Mouse (Mus musculus): Measurements from ENCODE around the gene Wfdc3. TPM values are rescaled to one million over a fixed set of nuclear protein-coding genes. Genes with fewer than 3 reads are reported as not detected.

Wfdc3 gene
- polyA plus RNA-seq (2012; ENCODE audit: insufficient read depth, insufficient read length, low replicate concordance, missing spikeins), result not detected in 2 replicates

DNA sequence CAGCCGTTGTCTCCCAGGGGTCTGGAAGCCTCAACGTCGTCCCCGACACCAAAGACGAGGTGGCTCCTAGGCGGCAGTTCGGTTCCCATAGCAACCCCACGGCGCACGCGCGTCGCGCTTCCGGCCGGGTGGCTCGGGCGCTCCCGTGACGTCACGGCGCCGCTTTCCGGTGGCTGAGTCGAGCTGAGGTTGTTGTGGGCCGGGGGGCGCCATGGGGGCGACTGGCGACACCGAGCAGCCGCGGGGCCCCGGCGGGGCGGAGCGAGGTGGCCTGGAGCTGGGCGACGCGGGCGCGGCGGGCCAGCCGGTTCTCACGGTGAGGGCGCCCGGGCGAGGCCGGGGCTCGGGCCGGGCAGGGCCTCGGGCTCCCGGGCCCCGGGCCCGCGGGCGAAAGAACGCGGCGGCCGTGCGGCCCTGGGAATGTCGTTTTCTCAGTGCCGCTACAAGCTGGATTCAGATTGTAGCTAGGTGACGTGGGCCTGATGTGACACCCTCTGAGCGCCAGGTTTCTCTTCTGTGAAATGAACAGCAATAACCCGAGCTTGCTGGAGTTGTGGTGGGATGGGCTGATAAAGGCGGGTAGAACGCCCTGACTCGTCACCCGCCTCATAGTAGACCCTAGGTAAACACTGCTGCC, at the start of gene Wfdc3, which contains the start of gene Dnttip1:
Gene Wfdc3 (minus strand): TSS at position 89 of the 637 bp plus-strand sequence.
Gene Dnttip1 (plus strand): TSS at position 141 of the 637 bp plus-strand sequence.
- Histone ChIP-seq H3K4me3 (ENCODE audit: insufficient read depth, low read depth, low read length) (peak within 1 kb of the TSS; percentile 99), H3K4me1 (ENCODE audit: control insufficient read depth, insufficient read depth, low read length) (peaks cover 7% of the 10 kb centered on the region), H3K27ac (ENCODE audit: insufficient read depth, low read depth, low read length) (peak within 1 kb of the TSS; percentile 63; the same call in 1 of the 2 replicates)
- TF ChIP-seq CTCF (IDR thresholded peaks at IDR 0.05; ENCODE audit: insufficient read depth, low read depth, low read length), result no peak
- peak; percentile 68 for TF ChIP-seq POLR2A (IDR thresholded peaks at IDR 0.05; ENCODE audit: insufficient read depth, low read depth, low read length)
- under 1% methylated on average over 70 of the region's 70 CpGs for WGBS

DNA sequence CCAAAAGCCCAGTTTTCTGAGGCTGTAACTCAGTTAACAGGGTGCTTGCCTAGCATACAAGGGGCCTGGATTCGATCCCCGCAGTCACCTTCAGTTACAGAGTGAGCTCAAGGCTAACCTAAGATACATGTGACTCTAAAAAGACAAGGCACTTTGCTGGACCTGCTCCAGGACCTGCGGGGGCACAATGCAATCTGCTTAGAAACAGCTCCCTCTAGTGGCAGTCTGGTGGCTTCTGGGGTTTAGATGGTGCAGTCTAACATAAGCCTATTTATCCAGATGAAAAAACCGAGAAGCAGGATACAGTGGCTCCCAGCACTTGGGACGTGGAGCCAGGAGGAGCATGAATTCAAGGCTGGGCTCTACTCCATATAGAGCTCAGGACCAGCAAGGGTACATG, 48.6 kb upstream of the Wfdc3 start:
- no peak overlapping the region for H3K4me3 ChIP-seq (ENCODE audit: insufficient read depth, low read depth, low read length)
- no peak overlapping the region for H3K27ac ChIP-seq (ENCODE audit: insufficient read depth, low read depth, low read length)
- TF ChIP-seq POLR2A (IDR thresholded peaks at IDR 0.05; ENCODE audit: insufficient read depth, low read depth, low read length), result no peak
- peak; percentile 47; the same call in 1 of the 2 replicates for TF ChIP-seq CTCF (IDR thresholded peaks at IDR 0.05; ENCODE audit: insufficient read depth, low read depth, low read length)
- 9% methylated on average over 5 of the region's 5 CpGs for WGBS
- peaks cover 10% of the 10 kb centered on the region for H3K4me1 ChIP-seq (ENCODE audit: control insufficient read depth, insufficient read depth, low read length)

DNA sequence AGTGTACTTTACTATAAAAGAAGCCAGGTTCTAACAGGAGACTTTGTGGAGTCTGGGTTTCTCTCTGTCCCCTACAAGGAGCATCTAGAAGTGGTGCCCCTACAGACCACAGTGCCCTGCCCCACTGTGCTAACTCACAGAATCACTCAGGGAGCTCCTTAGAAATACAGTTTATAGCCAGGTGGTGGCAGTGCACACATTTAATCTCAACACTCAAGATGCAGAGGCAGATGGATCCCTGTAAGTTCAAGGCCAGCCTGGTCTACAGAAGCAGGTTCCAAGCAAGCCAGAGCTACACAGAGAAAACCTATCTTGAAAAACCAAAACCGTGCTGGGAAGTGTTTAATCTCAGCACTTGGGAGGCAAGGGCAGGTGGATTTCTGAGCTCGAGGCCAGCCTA, 48.0 kb upstream of the Wfdc3 start:
- TF ChIP-seq CTCF (IDR thresholded peaks at IDR 0.05; ENCODE audit: insufficient read depth, low read depth, low read length), result no peak
- TF ChIP-seq POLR2A (IDR thresholded peaks at IDR 0.05; ENCODE audit: insufficient read depth, low read depth, low read length), result no peak
- H3K27ac ChIP-seq (ENCODE audit: insufficient read depth, low read depth, low read length), result no peak overlapping the region
- WGBS, result 82% methylated on average over 2 of the region's 2 CpGs
- no peak overlapping the region for H3K4me3 ChIP-seq (ENCODE audit: insufficient read depth, low read depth, low read length)
- H3K4me1 ChIP-seq (ENCODE audit: control insufficient read depth, insufficient read depth, low read length), result peaks cover 14% of the 10 kb centered on the region

DNA sequence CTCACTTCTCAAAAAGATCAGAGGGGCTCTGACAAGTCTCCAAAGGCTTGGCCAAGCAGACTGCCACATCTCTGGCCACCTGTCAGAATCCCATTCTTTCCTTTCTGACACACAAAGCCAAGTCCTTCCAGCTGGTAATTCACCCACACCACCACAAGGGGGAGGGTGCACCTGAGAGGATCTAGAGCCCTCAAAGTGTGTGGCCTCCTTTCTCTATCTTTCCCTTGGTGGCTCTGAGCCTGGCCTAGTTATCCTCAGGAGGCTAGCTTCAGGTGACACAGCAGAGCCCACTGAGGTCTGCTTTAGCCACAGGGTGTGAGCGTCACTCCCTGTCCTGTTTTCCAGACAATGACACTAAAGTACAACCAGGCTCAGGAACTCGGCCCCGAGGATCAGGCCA, 47.5 kb upstream of the Wfdc3 start:
- Histone ChIP-seq H3K27ac (ENCODE audit: insufficient read depth, low read depth, low read length) (no peak overlapping the region), H3K4me1 (ENCODE audit: control insufficient read depth, insufficient read depth, low read length) (peaks cover 18% of the 10 kb centered on the region), H3K4me3 (ENCODE audit: insufficient read depth, low read depth, low read length) (no peak overlapping the region)
- WGBS, result 67% methylated on average over 3 of the region's 3 CpGs
- no peak for TF ChIP-seq POLR2A (IDR thresholded peaks at IDR 0.05; ENCODE audit: insufficient read depth, low read depth, low read length)
- TF ChIP-seq CTCF (IDR thresholded peaks at IDR 0.05; ENCODE audit: insufficient read depth, low read depth, low read length), result peak; percentile 20; the same call in 1 of the 2 replicates

- Histone ChIP-seq H3K4me1 (ENCODE audit: control insufficient read depth, insufficient read depth, low read length) (peaks cover 23% of the 10 kb centered on the region), H3K27ac (ENCODE audit: insufficient read depth, low read depth, low read length) (no peak overlapping the region), H3K4me3 (ENCODE audit: insufficient read depth, low read depth, low read length) (no peak overlapping the region)
- TF ChIP-seq CTCF (IDR thresholded peaks at IDR 0.05; ENCODE audit: insufficient read depth, low read depth, low read length), result no peak
- TF ChIP-seq POLR2A (IDR thresholded peaks at IDR 0.05; ENCODE audit: insufficient read depth, low read depth, low read length), result no peak
- 84% methylated on average over 12 of the region's 12 CpGs for WGBS
Measured at GRCm38 (mm10) chr2:164792400-164793190, 46.9 kb upstream of the Wfdc3 start.

- no peak overlapping the region for H3K4me3 ChIP-seq (ENCODE audit: insufficient read depth, low read depth, low read length)
- 77% methylated on average over 18 of the region's 18 CpGs for WGBS
- peaks cover 23% of the 10 kb centered on the region for H3K4me1 ChIP-seq (ENCODE audit: control insufficient read depth, insufficient read depth, low read length)
- TF ChIP-seq CTCF (IDR thresholded peaks at IDR 0.05; ENCODE audit: insufficient read depth, low read depth, low read length) (no peak), POLR2A (IDR thresholded peaks at IDR 0.05; ENCODE audit: insufficient read depth, low read depth, low read length) (no peak)
- no peak overlapping the region for H3K27ac ChIP-seq (ENCODE audit: insufficient read depth, low read depth, low read length)
Measured at GRCm38 (mm10) chr2:164791841-164792261, 46.1 kb upstream of the Wfdc3 start.

GRCm38 (mm10) chr2:164790451-164790850, 44.7 kb upstream of the Wfdc3 start:
- TF ChIP-seq CTCF (IDR thresholded peaks at IDR 0.05; ENCODE audit: insufficient read depth, low read depth, low read length), result no peak
- no peak for TF ChIP-seq POLR2A (IDR thresholded peaks at IDR 0.05; ENCODE audit: insufficient read depth, low read depth, low read length)
- 84% methylated on average over 4 of the region's 4 CpGs for WGBS
- H3K27ac ChIP-seq (ENCODE audit: insufficient read depth, low read depth, low read length), result no peak overlapping the region

DNA sequence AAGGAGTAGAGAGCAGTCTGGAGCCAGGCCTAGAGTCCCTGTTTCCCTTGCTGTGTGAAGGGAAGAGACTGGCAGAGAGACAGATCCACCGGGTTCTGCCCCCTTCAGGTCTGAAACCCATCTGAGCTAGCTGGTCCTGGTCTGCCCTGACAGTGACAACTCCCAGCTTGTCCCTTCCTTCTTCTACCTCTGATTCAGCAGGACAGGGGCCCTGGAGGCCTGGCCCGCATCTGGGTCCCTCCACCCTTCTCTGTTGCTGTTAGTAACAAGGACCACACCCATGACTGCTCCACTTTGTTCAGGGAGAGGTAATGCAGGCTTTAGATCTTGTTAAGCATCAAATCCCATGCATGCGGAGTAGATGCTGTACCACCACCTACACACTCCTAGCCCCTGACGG, 42.7 kb upstream of the Wfdc3 start:
- 78% methylated on average over 4 of the region's 4 CpGs for WGBS
- TF ChIP-seq CTCF (IDR thresholded peaks at IDR 0.05; ENCODE audit: insufficient read depth, low read depth, low read length) (no peak), POLR2A (IDR thresholded peaks at IDR 0.05; ENCODE audit: insufficient read depth, low read depth, low read length) (no peak)
- no peak overlapping the region for H3K4me3 ChIP-seq (ENCODE audit: insufficient read depth, low read depth, low read length)
- no peak overlapping the region for H3K27ac ChIP-seq (ENCODE audit: insufficient read depth, low read depth, low read length)
- H3K4me1 ChIP-seq (ENCODE audit: control insufficient read depth, insufficient read depth, low read length), result peaks cover 25% of the 10 kb centered on the region

More at GRCm38 (mm10) chr2:164790451-164790850, 44.7 kb upstream of the Wfdc3 start:
- Histone ChIP-seq H3K4me1 (ENCODE audit: control insufficient read depth, insufficient read depth, low read length) (peaks cover 27% of the 10 kb centered on the region), H3K4me3 (ENCODE audit: insufficient read depth, low read depth, low read length) (no peak overlapping the region)

GRCm38 (mm10) chr2:164787779-164788178, 42.0 kb upstream of the Wfdc3 start:
- no peak overlapping the region; the same call in 1 of the 2 replicates for H3K27ac ChIP-seq (ENCODE audit: insufficient read depth, low read depth, low read length)
- no peak overlapping the region for H3K4me3 ChIP-seq (ENCODE audit: insufficient read depth, low read depth, low read length)
- peaks cover 24% of the 10 kb centered on the region for H3K4me1 ChIP-seq (ENCODE audit: control insufficient read depth, insufficient read depth, low read length)
- whole genome bisulfite sequencing, result 72% methylated on average over 10 of the region's 10 CpGs
- no peak for TF ChIP-seq POLR2A (IDR thresholded peaks at IDR 0.05; ENCODE audit: insufficient read depth, low read depth, low read length)
- TF ChIP-seq CTCF (IDR thresholded peaks at IDR 0.05; ENCODE audit: insufficient read depth, low read depth, low read length), result no peak
